In the genomic region with DNA sequence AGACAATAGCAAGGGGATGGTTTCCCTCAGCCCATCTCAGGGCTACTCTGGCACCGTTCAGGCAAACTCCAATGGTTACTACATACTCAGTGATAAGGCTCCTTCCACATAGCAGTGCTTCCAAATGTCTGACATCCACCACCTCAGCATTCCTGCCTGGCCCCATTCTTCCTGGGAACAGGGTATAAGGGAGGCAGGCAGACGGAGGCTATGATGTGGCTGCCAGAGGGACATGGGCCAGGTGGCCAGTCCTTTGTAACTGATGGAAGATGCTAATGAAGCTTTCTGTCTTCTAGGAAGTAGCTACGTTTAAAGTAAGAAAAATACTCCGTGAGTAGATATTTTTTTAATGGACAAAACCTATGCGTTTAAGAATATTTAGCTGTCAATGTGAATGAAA, we compare ENCODE assay signal across 18 mouse cellular contexts. TPM values are rescaled to one million over a fixed set of nuclear protein-coding genes. Genes with fewer than 3 reads are reported as not detected.
A peak's percentile ranks its signal among the peaks of the same experiment; 100 is the strongest.
DNase-seq lines count a peak whose midpoint lies in the region; ATAC-seq lines count a peak whose summit lies in the region.
"Had no signal": no experiment of that assay in that cellular context is flagged by ENCODE, and none has a peak within 500 bp of the region (broad histone marks: within the 10 kb centered on the region; RNA-seq: fewer than 3 reads in every experiment).

No protein-coding gene starts in this region.

- DNase-seq in forebrain, embryonic 14.5 days (ENCODE audit: low spot score), result peak; percentile 49
- DNase-seq in forebrain, embryonic 11.5 days (ENCODE audit: low spot score), result no peak
- no peak for DNase-seq in midbrain, embryonic 10.5 days (ENCODE audit: low spot score)
- DNase-seq in cerebellum, adult 8-10 months, result peak; percentile 61
- no peak for DNase-seq in limb, embryonic 10.5 days (ENCODE audit: low spot score)
- DNase-seq: adrenal gland, postnatal 14 days; kidney, adult 9 months; kidney, postnatal 25 days; liver; lung, postnatal 10 days had no signal

- H3K9me3 ChIP-seq in forebrain, embryonic 14.5 days (replicated peaks; ENCODE audit: control insufficient read depth, low read length), result no peaks in the 10 kb centered on the region
- no peaks in the 10 kb centered on the region for H3K9me3 ChIP-seq in forebrain, embryonic 11.5 days (ENCODE audit: control insufficient read depth, low read length)
- 0 out of 2 replicates have a peak, but pooled peaks cover 4% of the 10 kb centered on the region for H3K9me3 ChIP-seq in midbrain, embryonic 10.5 days (replicated peaks)
- no peaks in the 10 kb centered on the region for H3K9me3 ChIP-seq in midbrain, embryonic 15.5 days
- H3K9me3 ChIP-seq in forebrain, embryonic 16.5 days (ENCODE audit: control insufficient read depth, low read length), result no peaks in the 10 kb centered on the region
- H3K9me3 ChIP-seq in limb, embryonic 10.5 days (replicated peaks), result no peaks in the 10 kb centered on the region
- no peaks in the 10 kb centered on the region for H3K9me3 ChIP-seq in heart, embryonic 11.5 days (replicated peaks; ENCODE audit: control insufficient read depth, low read length)
- H3K9me3 ChIP-seq: hindbrain, embryonic 13.5 days; intestine, embryonic 15.5 days; neural tube, embryonic 13.5 days had no signal

- H3K4me1 ChIP-seq in forebrain, embryonic 14.5 days (ENCODE audit: control insufficient read depth, insufficient read depth, low read length), result peaks cover 35% of the 10 kb centered on the region
- peaks cover 14% of the 10 kb centered on the region; the same call in 1 of the 2 replicates for H3K4me1 ChIP-seq in forebrain, embryonic 11.5 days (replicated peaks; ENCODE audit: control insufficient read depth, insufficient read depth, low read length)
- H3K4me1 ChIP-seq in midbrain, embryonic 10.5 days, result peaks cover 57% of the 10 kb centered on the region
- H3K4me1 ChIP-seq in midbrain, embryonic 15.5 days, result peaks cover 47% of the 10 kb centered on the region
- peaks cover 33% of the 10 kb centered on the region for H3K4me1 ChIP-seq in forebrain, embryonic 16.5 days (replicated peaks; ENCODE audit: control insufficient read depth, insufficient read depth, low read length)
- peaks cover 20% of the 10 kb centered on the region for H3K4me1 ChIP-seq in limb, embryonic 10.5 days
- 0 out of 2 replicates have a peak, but pooled peaks cover 3% of the 10 kb centered on the region for H3K4me1 ChIP-seq in heart, embryonic 11.5 days (ENCODE audit: control insufficient read depth, insufficient read depth, low read length)

- H3K36me3 ChIP-seq in forebrain, embryonic 14.5 days (ENCODE audit: control insufficient read depth, insufficient read depth, low read length), result no peaks in the 10 kb centered on the region
- no peaks in the 10 kb centered on the region for H3K36me3 ChIP-seq in forebrain, embryonic 11.5 days (ENCODE audit: control insufficient read depth, insufficient read depth, low read length)
- H3K36me3 ChIP-seq in midbrain, embryonic 10.5 days, result no peaks in the 10 kb centered on the region
- no peaks in the 10 kb centered on the region for H3K36me3 ChIP-seq in midbrain, embryonic 15.5 days (replicated peaks)
- H3K36me3 ChIP-seq in forebrain, embryonic 16.5 days (ENCODE audit: control insufficient read depth, insufficient read depth), result no peaks in the 10 kb centered on the region
- no peaks in the 10 kb centered on the region for H3K36me3 ChIP-seq in limb, embryonic 10.5 days
- H3K36me3 ChIP-seq in heart, embryonic 11.5 days (ENCODE audit: control insufficient read depth, insufficient read depth, low read length), result no peaks in the 10 kb centered on the region
- H3K36me3 ChIP-seq: heart, embryonic 12.5 days; hindbrain, embryonic 13.5 days; intestine, embryonic 15.5 days; neural tube, embryonic 13.5 days had no signal

- H3K9ac ChIP-seq in forebrain, embryonic 14.5 days (ENCODE audit: low read length), result no peak overlapping the region
- H3K9ac ChIP-seq in forebrain, embryonic 11.5 days (ENCODE audit: low read length), result no peak overlapping the region
- H3K9ac ChIP-seq in midbrain, embryonic 15.5 days, result no peak overlapping the region
- H3K9ac ChIP-seq in forebrain, embryonic 16.5 days (replicated peaks; ENCODE audit: low read depth, low read length), result no peak overlapping the region
- no peak overlapping the region for H3K9ac ChIP-seq in heart, embryonic 11.5 days (ENCODE audit: low read depth, low read length)
- H3K9ac ChIP-seq: heart, embryonic 12.5 days; hindbrain, embryonic 13.5 days; intestine, embryonic 15.5 days; neural tube, embryonic 13.5 days had no signal

- peaks cover 3% of the 10 kb centered on the region; the same call in 1 of the 2 replicates for H3K27me3 ChIP-seq in forebrain, embryonic 14.5 days (replicated peaks; ENCODE audit: control insufficient read depth, insufficient read depth, low read length)
- H3K27me3 ChIP-seq in forebrain, embryonic 11.5 days (ENCODE audit: control insufficient read depth, insufficient read depth, low read length), result peaks cover 10% of the 10 kb centered on the region
- H3K27me3 ChIP-seq in midbrain, embryonic 10.5 days (ENCODE audit: low read depth, poor library complexity, severe bottlenecking), result peaks cover 42% of the 10 kb centered on the region
- peaks cover 4% of the 10 kb centered on the region; the same call in 1 of the 2 replicates for H3K27me3 ChIP-seq in midbrain, embryonic 15.5 days (replicated peaks)
- H3K27me3 ChIP-seq in forebrain, embryonic 16.5 days (replicated peaks; ENCODE audit: control insufficient read depth, insufficient read depth, low read length), result 0 out of 2 replicates have a peak, but pooled peaks cover 3% of the 10 kb centered on the region
- peaks cover 50% of the 10 kb centered on the region for H3K27me3 ChIP-seq in limb, embryonic 10.5 days (ENCODE audit: low read depth, poor library complexity, severe bottlenecking)
- peaks cover 21% of the 10 kb centered on the region for H3K27me3 ChIP-seq in heart, embryonic 11.5 days (ENCODE audit: control insufficient read depth, insufficient read depth, low read length)

- H3K4me3 ChIP-seq in forebrain, embryonic 14.5 days (ENCODE audit: low read depth, low read length), result no peak overlapping the region
- no peak overlapping the region for H3K4me3 ChIP-seq in forebrain, embryonic 11.5 days (ENCODE audit: low read depth, low read length)
- H3K4me3 ChIP-seq in midbrain, embryonic 10.5 days, result no peak overlapping the region
- no peak overlapping the region for H3K4me3 ChIP-seq in midbrain, embryonic 15.5 days
- H3K4me3 ChIP-seq in forebrain, embryonic 16.5 days (replicated peaks; ENCODE audit: low read length), result no peak overlapping the region
- no peak overlapping the region for H3K4me3 ChIP-seq in limb, embryonic 10.5 days
- H3K4me3 ChIP-seq in heart, embryonic 11.5 days (ENCODE audit: low read depth, low read length), result no peak overlapping the region
- H3K4me3 ChIP-seq: heart, embryonic 12.5 days; hindbrain, embryonic 13.5 days; intestine, embryonic 15.5 days; neural tube, embryonic 13.5 days had no signal

- H3K4me2 ChIP-seq in forebrain, embryonic 14.5 days (ENCODE audit: low read length), result no peak overlapping the region
- H3K4me2 ChIP-seq in forebrain, embryonic 11.5 days (ENCODE audit: low read depth, low read length, severe bottlenecking), result no peak overlapping the region
- no peak overlapping the region for H3K4me2 ChIP-seq in midbrain, embryonic 15.5 days
- H3K4me2 ChIP-seq in forebrain, embryonic 16.5 days (ENCODE audit: low read length), result no peak overlapping the region
- H3K4me2 ChIP-seq in heart, embryonic 11.5 days, result no peak overlapping the region
- H3K4me2 ChIP-seq: heart, embryonic 12.5 days; hindbrain, embryonic 13.5 days; intestine, embryonic 15.5 days; neural tube, embryonic 13.5 days had no signal

- 55% methylated on average over 5 of the region's 5 CpGs for WGBS in forebrain, embryonic 14.5 days
- 80% methylated on average over 5 of the region's 5 CpGs for WGBS in forebrain, embryonic 11.5 days
- 78% methylated on average over 5 of the region's 5 CpGs for WGBS in midbrain, embryonic 10.5 days
- 67% methylated on average over 5 of the region's 5 CpGs for WGBS in midbrain, embryonic 15.5 days
- WGBS in forebrain, embryonic 16.5 days, result 50% methylated on average over 5 of the region's 5 CpGs
- 85% methylated on average over 5 of the region's 5 CpGs for WGBS in limb, embryonic 10.5 days
- 64% methylated on average over 5 of the region's 5 CpGs for WGBS in heart, embryonic 11.5 days (ENCODE audit: insufficient replicate concordance)

- ATAC-seq in forebrain, embryonic 14.5 days, result peak; percentile 49; the same call in 1 of the 2 replicates
- ATAC-seq in forebrain, embryonic 11.5 days (replicated peaks; ENCODE audit: low FRiP score), result no peak
- no peak for ATAC-seq in midbrain, embryonic 15.5 days (replicated peaks)
- ATAC-seq in forebrain, embryonic 16.5 days, result peak; percentile 44
- no peak for ATAC-seq in heart, embryonic 11.5 days (replicated peaks; ENCODE audit: insufficient number of reproducible peaks, low FRiP score, low TSS enrichment)
- ATAC-seq: CD4-positive, CD25-positive, alpha-beta regulatory T cell, adult 4 months; intestine, embryonic 15.5 days had no signal

- peak overlapping the region; percentile 56 for H3K27ac ChIP-seq in forebrain, embryonic 14.5 days (ENCODE audit: low read depth, low read length)
- H3K27ac ChIP-seq in forebrain, embryonic 11.5 days (ENCODE audit: low read depth, low read length), result no peak overlapping the region
- 0 out of 2 replicates have a peak overlapping the region, but pooled peaks have one; percentile 71 for H3K27ac ChIP-seq in midbrain, embryonic 10.5 days (replicated peaks)
- no peak overlapping the region; the same call in 1 of the 2 replicates for H3K27ac ChIP-seq in midbrain, embryonic 15.5 days
- peak overlapping the region; percentile 77 for H3K27ac ChIP-seq in forebrain, embryonic 16.5 days (ENCODE audit: low read length)
- no peak overlapping the region for H3K27ac ChIP-seq in limb, embryonic 10.5 days
- no peak overlapping the region for H3K27ac ChIP-seq in heart, embryonic 11.5 days (ENCODE audit: low read depth, low read length)
- H3K27ac ChIP-seq: hindbrain, embryonic 13.5 days; intestine, embryonic 15.5 days; neural tube, embryonic 13.5 days had no signal

RNA-seq across cellular contexts. Expression of a gene that starts 3.7 kb away (rescaled TPM):
- 6.7 and 13.9 TPM in 2 replicates for polyA plus RNA-seq in forebrain, embryonic 14.5 days (2014; fragmentation: Nextera tagmentation; extraction: Ambion mirVana)
- 1.4 and 1.7 TPM in 2 replicates for polyA plus RNA-seq in forebrain, embryonic 11.5 days (2014; fragmentation: Nextera tagmentation; extraction: Ambion mirVana)
- 1.3 and 1.5 TPM in 2 replicates for polyA plus RNA-seq in midbrain, embryonic 10.5 days (2016; fragmentation: Nextera tagmentation; extraction: Ambion mirVana)
- polyA plus RNA-seq in midbrain, embryonic 15.5 days (2015; fragmentation: Nextera tagmentation; extraction: Ambion mirVana), result 18.2 and 19.3 TPM in 2 replicates
- polyA plus RNA-seq in forebrain, embryonic 16.5 days (2015; fragmentation: Nextera tagmentation; extraction: Ambion mirVana), result 12.0 and 18.9 TPM in 2 replicates
- polyA plus RNA-seq in limb, embryonic 10.5 days (2016; fragmentation: Nextera tagmentation; extraction: Ambion mirVana), result 0.06 and 0.15 TPM in 2 replicates
- 0.32 and 0.66 TPM in 2 replicates for polyA plus RNA-seq in heart, embryonic 11.5 days (2014; fragmentation: Nextera tagmentation; extraction: Ambion mirVana)

Comparison
In these comparisons a context has a peak if more than half of its experiments do, and no peak if none do; other contexts are left out.
1. ATAC-seq: peak in forebrain, embryonic 14.5 days (single experiment) and forebrain, embryonic 16.5 days (single experiment); none in forebrain, embryonic 11.5 days (single experiment), midbrain, embryonic 15.5 days (single experiment) and heart, embryonic 11.5 days (single experiment).
2. DNase-seq: peak in forebrain, embryonic 14.5 days (single experiment) and cerebellum, adult 8-10 months (single experiment); none in forebrain, embryonic 11.5 days (single experiment), midbrain, embryonic 10.5 days (single experiment) and limb, embryonic 10.5 days (single experiment).
3. H3K27ac ChIP-seq: peak in forebrain, embryonic 14.5 days (single experiment), midbrain, embryonic 10.5 days (single experiment) and forebrain, embryonic 16.5 days (single experiment); none in forebrain, embryonic 11.5 days (single experiment), midbrain, embryonic 15.5 days (single experiment), limb, embryonic 10.5 days (single experiment) and heart, embryonic 11.5 days (single experiment).